Mouse (Mus musculus) activated CD4-positive, CD25-positive, alpha-beta regulatory T cell, adult 9 weeks (primary cell): ENCODE data around the gene Arhgef40. TPM values are rescaled to one million over a fixed set of nuclear protein-coding genes. Genes with fewer than 3 reads are reported as not detected.

Source experiments
- polyA plus RNA-seq: library from polyadenylated mRNA; unstranded; fragments of 100-300 nt; shearing (Covaris generic); gene quantifications from one replicate; pipeline ENCODE4 v1.2.1, GENCODE M21; 2017

Arhgef40 gene
- polyA plus RNA-seq: 0.54 TPM

GRCm38 (mm10) chr14:51984247-51985231 is at the start of gene Arhgef40:
Gene Arhgef40, plus strand, starts transcription at chr14:51984719.

GRCm38 (mm10) chr14:52015445-52016100 is 31.1 kb downstream of the Arhgef40 start, which contains the start of gene Tmem253:
Gene Tmem253, plus strand, starts transcription at chr14:52015658.

DNA sequence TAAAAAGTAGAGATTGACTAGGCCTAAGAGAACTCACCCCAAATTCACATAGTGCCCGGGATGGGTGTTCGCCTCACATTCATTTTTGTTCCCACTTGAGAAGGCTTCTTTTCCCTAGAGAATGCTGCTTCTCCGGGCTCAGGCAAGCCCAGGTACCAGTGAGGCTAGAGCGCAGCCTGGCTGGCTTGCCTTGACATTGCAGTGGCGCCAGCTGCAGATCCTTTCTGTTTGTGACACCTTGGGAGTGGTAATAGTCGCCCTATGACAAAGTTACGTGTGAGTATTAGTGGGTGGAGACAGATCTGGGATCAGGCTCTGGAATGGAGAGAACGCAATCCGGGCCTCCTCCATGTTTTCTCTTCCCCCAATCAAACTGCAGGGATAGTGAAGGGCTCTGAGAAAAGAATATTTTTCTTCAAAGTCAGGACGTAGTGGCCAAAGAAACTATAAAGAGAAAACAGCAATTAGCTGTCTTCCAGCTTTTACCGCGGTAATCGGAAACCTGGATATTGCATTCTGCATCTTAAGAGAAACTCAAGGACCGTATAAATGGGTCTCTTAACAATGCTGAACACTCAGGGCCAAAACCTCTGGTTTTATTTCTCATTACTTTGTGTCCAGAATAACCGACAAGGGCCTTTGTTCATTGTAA is 36.1 kb downstream of the Arhgef40 start, which contains the start of gene Zfp219:
Gene Zfp219, minus strand, starts transcription at position 248 of the 652 bp plus-strand sequence.

GRCm38 (mm10) chr14:52042359-52042758 is 57.8 kb downstream of the Arhgef40 start, which contains the start of gene Olfr221:
Gene Olfr221, minus strand, starts transcription at chr14:52042459.

Other genes with a start within 250 kb of the Arhgef40 start
- gene Ang4, start 211.1 kb upstream of the Arhgef40 start, polyA plus RNA-seq: not detected
- not detected for gene AY358078, start 184.7 kb upstream of the Arhgef40 start, polyA plus RNA-seq
- not detected for gene Ear6, start 131.0 kb upstream of the Arhgef40 start, polyA plus RNA-seq
- gene Mettl17, start 99.9 kb upstream of the Arhgef40 start, polyA plus RNA-seq: 102 TPM
- 0.59 TPM for gene Slc39a2, start 91.8 kb upstream of the Arhgef40 start, polyA plus RNA-seq
- 49.6 TPM for gene Ndrg2, start 70.6 kb upstream of the Arhgef40 start, polyA plus RNA-seq
- gene Tppp2, start 66.3 kb upstream of the Arhgef40 start, polyA plus RNA-seq: not detected
- gene Rnase13, start 61.9 kb upstream of the Arhgef40 start, polyA plus RNA-seq: not detected
- gene Tmem253, start 30.9 kb downstream of the Arhgef40 start, polyA plus RNA-seq: 0.31 TPM
- 7.8 TPM for gene Zfp219, start 36.0 kb downstream of the Arhgef40 start, polyA plus RNA-seq
- not detected for gene Olfr221, start 57.7 kb downstream of the Arhgef40 start, polyA plus RNA-seq
- gene Hnrnpc, start 119.3 kb downstream of the Arhgef40 start, polyA plus RNA-seq: 631 TPM
- gene Rpgrip1, start 126.0 kb downstream of the Arhgef40 start, polyA plus RNA-seq: 6.1 TPM
- gene Supt16, start 212.7 kb downstream of the Arhgef40 start, polyA plus RNA-seq: 30.1 TPM